Mouse (Mus musculus): ENCODE measurements around the gene Zdhhc3.

Gene Zdhhc3

GRCm38 (mm10) chr9:123113931-123114330 is 926 bp upstream of the Zdhhc3 start:
- no peak for DNase-seq (ENCODE audit: low spot score)

DNA sequence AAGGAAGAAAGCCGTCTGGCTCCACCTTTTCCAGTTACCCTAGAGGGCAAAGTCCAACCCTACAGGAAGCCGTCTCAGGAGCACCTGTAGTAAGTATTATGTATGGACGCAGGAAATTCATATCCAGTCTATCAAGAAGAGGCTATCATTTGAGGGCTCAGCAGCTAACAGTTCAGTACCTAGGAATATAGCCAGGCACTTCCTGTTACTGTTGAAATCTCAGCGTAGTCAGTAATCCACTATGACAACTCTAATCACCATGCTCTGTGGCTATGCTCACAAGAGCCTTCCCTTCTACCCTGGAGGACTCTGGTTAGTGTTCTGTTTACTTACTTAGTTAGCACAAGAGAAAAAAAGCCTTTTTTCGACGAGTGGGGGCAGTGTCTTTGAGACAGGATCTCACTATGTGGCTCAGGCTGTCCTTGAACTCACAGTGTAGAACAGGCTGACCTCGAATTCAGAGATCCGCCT is 1.2 kb downstream of the Zdhhc3 start:
- no peak for DNase-seq (ENCODE audit: low spot score)

DNA sequence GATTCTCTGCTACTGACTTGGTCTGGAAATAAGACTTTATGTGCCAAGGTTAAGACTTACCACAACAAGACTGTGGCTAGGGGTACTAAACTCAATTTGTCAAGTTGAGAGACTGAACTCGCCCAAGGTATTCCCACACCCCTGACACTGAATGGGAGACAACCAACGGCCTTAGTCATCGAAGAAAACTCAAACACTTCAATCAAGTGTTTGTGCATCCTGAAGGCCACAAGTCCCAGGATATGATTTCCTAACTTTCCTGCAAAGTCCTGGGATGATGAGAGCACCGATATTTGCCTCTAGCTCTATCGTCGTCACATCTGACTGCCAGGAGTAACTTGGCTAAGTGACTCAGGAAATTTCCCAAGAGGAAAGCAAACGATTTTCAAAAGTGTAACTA is 3.8 kb downstream of the Zdhhc3 start:
- DNase-seq (ENCODE audit: low spot score): no peak

DNA sequence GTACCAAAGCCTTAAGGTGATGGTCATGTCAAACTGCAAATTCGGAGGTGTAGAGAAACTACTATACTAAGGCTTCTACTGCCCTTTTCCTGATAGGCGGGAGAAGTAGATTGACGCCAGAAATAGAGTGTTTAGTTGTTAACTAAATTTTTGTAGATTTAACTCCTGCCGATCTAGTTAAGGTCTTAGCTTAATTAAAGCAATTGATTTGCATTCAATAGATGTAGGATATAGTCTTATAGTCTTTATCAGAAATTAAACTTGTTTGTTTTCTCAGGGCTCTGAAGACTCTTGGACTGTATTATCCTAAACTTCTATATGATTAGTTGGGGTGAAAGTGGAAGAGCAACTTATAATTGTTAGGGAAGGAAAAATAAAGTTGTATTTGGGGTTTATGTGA is 5.8 kb downstream of the Zdhhc3 start:
- DNase-seq (ENCODE audit: low spot score): no peak

GRCm38 (mm10) chr9:123104362-123104761 is 8.6 kb downstream of the Zdhhc3 start:
- DNase-seq (ENCODE audit: low spot score): no peak

- no peak for DNase-seq (ENCODE audit: low spot score)
Observed at GRCm38 (mm10) chr9:123103425-123103824, 9.6 kb downstream of the Zdhhc3 start.

GRCm38 (mm10) chr9:123099631-123100455 is 13.2 kb downstream of the Zdhhc3 start:
- no peak for DNase-seq (ENCODE audit: low spot score)

- no peak for DNase-seq (ENCODE audit: low spot score)
Observed at GRCm38 (mm10) chr9:123090844-123091243, 22.2 kb downstream of the Zdhhc3 start.

GRCm38 (mm10) chr9:123087558-123087957 is 25.4 kb downstream of the Zdhhc3 start:
- DNase-seq (ENCODE audit: low spot score): no peak

- DNase-seq (ENCODE audit: low spot score): no peak
Observed at GRCm38 (mm10) chr9:123085373-123085772, 27.6 kb downstream of the Zdhhc3 start.

DNA sequence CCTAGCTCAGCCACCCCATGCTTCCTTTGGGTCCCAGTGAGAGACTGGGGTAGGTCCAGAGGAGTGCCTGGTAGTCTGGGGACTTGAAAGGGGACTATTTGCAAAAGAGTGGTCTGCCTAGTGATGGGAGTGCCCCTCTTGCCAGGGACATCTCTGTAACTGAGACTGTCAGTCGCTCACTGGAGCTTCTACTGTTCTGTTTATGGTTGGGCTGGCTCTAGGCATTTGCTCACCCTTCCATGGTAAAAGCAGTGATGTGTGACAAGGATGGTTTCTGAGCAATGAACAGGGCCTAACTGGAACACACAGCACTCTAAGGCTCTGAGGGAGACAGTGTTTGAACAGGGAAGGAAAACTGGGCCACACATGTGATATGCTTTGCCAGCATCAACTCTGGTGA is 32.2 kb downstream of the Zdhhc3 start:
- DNase-seq (ENCODE audit: low spot score): no peak

- DNase-seq (ENCODE audit: low spot score): no peak
Observed at GRCm38 (mm10) chr9:123080355-123080754, 32.6 kb downstream of the Zdhhc3 start.

DNA sequence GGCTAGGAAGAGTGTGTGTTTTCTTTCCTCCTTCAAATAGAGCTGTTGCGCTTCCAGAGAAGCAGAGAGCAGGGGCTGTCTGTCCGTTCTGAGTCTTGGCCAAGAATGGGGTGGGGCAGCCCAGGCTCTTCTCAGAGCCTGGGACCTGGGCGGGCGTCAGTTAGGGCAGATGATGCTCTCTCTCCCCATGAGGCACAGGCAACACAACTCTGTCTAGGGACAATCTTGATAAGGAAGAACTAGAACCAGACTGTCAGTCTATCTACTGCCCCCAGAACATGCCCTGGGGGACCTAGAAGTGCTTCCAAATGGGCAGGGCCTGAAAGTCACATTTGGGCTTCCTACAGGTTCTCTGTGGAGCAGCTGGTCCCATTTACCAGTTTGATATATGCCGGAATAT is 33.9 kb downstream of the Zdhhc3 start:
- no peak for DNase-seq (ENCODE audit: low spot score)

- DNase-seq (ENCODE audit: low spot score): no peak
Observed at GRCm38 (mm10) chr9:123060172-123060571, 52.8 kb downstream of the Zdhhc3 start.

DNA sequence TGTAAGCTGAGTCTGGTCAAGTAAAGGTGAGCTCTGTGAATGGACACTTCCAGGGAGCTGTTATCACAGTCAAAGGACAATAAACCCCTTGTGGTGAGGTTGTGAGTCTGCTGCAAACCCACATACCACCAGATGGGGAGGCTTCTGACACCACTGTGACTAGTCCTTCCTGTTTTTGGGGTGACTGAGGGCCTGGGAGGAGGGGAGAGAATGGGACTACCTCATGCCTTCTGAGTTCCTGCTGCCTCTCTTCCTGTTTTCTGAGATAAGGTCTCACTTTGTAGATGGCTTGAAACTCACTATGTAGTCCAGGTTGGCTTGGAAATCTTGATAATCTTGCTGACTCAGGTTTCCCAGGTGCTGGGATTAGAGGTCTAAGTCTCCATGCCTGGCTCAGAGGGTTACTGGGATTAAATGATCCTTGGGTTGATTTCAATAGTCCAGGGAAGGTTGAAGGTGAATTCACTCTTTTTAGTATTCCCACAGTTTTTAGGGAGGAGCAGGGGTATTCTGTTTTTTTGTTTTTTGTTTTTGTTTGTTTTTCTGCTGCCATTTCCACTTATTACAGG is 54.2 kb downstream of the Zdhhc3 start:
- DNase-seq (ENCODE audit: low spot score): no peak

DNA sequence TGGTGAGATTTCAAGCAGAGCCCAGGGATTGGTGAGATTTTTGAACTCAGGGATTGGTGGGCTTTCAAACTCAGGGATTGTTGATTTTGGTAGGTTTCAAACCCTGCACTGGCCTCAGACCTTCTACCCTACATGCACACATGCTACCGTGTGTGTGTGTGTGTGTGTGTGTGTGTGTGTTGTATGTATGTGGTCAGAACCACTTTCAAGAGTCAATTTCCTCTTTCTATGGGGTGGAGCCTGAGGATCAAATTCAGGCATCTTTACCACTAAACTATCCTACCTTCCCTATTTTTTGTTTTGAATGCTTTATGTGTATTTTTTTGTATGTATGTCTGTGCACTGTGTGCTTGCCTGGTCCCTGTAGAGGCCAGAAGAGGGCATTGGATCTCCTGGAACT is 65.3 kb downstream of the Zdhhc3 start:
- DNase-seq (ENCODE audit: low spot score): no peak

DNA sequence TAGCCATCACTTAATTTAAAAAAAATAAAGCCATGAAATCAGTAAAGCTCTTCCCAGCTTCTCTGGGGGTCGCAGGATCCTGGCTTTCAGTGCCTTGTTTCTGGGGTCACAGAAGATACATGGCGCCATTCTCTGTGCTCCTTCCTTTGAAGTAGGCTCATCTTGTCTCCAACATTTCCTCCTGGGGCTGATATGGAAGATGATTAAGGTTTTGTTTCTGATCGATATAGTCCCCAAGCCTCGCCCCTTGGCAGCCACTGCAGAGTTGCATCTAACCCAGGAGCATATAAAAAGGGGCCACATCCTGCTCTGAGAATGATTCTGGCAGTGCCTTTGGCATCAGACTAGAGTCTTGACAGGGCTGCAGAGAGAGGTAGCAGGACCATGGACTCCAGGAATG is 78.6 kb downstream of the Zdhhc3 start, which contains the start of gene Tgm4:
TSS of gene Tgm4 (plus strand) at position 301 of the 400 bp plus-strand sequence.
- no peak for DNase-seq (ENCODE audit: low spot score)

DNA sequence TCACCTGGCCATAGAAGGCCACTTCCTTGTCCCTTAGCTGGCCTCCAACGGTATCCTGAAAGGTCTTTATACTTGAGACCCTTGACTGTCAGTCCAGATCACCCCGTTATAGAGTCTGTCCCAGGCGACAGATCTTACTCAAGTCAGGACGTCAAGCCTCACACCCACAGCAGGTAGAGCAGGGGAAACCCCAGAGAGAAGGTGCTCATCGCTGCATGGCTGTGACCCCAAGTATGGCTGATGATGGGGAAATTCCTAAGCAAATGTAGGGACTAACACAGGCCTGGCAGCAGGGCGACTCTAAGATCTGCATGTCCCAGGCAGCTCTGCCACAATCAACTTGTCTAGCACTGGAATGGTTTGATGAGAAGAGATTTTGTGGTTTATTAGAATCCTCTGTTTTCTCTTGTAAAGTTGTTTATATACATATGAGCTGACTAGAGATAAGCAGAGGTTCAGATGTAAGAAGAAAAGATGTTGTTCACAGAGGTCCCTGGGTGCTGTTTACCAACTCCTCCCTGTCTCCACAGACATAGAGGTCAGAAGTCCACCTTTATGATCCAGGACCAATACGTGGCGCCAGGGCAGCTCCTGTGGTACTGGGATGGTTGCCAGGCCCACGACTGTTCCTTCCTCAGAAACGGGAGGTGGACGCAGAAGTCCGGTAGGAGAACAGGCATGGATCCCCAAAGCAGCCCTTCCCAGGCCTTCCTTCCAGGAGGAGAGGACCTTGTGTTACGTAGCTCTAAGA is 81.3 kb downstream of the Zdhhc3 start:
- DNase-seq (ENCODE audit: low spot score): no peak

DNA sequence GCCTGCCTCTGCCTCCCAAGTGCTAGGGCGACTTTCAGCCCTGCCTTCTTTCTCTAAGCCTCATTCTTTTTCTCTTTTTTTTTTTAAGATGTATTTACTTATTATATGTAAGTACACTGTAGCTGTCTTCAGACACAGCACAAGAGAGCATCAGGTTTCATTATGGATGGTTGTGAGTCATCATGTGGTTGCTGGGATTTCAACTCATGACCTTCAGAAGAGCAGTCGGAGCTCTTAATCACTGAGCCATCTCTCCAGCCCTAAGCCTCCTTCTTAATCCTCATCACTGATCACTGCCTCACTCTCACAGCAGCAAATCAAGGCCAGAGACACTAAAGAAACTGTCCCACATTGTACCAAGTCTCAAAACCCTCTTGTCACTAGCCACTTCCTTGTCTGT is 88.8 kb downstream of the Zdhhc3 start:
- no peak for DNase-seq (ENCODE audit: low spot score)

DNA sequence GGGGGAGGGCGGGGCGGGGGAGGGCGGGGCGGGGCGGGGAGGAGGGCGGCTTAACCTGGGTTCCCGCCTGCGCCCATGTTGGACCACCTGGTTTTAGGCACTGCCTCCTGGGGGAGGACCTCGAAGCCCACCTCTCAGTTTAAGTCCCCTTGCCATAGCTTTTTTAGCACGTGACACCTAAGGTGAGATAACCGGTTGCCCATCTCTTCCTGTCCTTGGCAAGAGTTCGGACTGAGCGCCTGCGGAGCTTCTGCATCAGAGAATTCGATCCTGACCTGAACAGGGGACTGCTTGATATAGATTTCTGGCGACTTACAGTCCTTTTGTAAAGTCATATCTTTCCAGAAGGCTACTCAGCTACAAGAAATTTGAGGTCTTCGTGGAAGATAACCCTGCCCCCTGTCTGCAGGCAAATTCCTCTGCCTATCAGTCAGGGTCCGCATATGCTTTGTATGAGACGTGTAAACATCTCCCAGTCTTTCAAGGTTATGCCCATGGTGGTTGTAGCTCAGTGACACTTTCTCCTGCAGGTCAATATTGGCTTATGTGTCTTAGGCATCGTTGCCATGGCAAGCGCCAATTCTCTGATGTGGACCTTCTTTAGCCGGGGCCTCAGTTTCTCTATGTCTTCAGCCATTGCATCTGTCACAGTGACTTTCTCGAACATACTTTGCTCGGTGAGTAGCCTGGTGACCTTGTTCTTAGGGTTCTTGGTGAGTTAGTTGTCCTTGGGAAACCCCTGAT is 91.2 kb downstream of the Zdhhc3 start:
- peak; percentile 16 for DNase-seq (ENCODE audit: low spot score)

- peak; percentile 72 for DNase-seq (ENCODE audit: low spot score)
Observed at GRCm38 (mm10) chr9:123020995-123021631, 91.9 kb downstream of the Zdhhc3 start, which contains the start of gene Tmem42. Gene Tmem42 (plus strand): TSS chr9:123021326.

Measured in ovary, postnatal 10 days (tissue).